Mouse (Mus musculus) right cerebral cortex, postnatal 25 days (tissue): ENCODE measurements around the gene Hoxa7.

ENCODE experiments used
- DNase-seq: peaks from one replicate; pipeline ENCODE4 v3.0.0; 2022

Gene Hoxa7

GRCm38 (mm10) chr6:52237346-52238154, 15.9 kb upstream of the Hoxa7 start:
- DNase-seq = no peak

GRCm38 (mm10) chr6:52236806-52237205, 15.2 kb upstream of the Hoxa7 start:
- no peak for DNase-seq

GRCm38 (mm10) chr6:52235866-52236265, 14.2 kb upstream of the Hoxa7 start:
- no peak for DNase-seq

- DNase-seq = no peak
These were observed 13.6 kb upstream of the Hoxa7 start for GRCm38 (mm10) chr6:52235267-52235666.

GRCm38 (mm10) chr6:52234428-52235140, 12.9 kb upstream of the Hoxa7 start:
- no peak for DNase-seq

GRCm38 (mm10) chr6:52233546-52234427, 12.1 kb upstream of the Hoxa7 start:
- DNase-seq = peak; percentile 13

GRCm38 (mm10) chr6:52232984-52233545, 11.4 kb upstream of the Hoxa7 start:
- no peak for DNase-seq

- peak; percentile 19 for DNase-seq
These were observed 10.9 kb upstream of the Hoxa7 start for GRCm38 (mm10) chr6:52232568-52232965.

GRCm38 (mm10) chr6:52231885-52232567, 10.4 kb upstream of the Hoxa7 start:
- DNase-seq = no peak

- DNase-seq = no peak
These were observed 9.0 kb upstream of the Hoxa7 start, which contains the start of gene Hoxa9 for GRCm38 (mm10) chr6:52230516-52231165. Hoxa9 (minus strand) TSS chr6:52231089.

- no peak for DNase-seq
These were observed 8.1 kb upstream of the Hoxa7 start for GRCm38 (mm10) chr6:52229558-52230416.

- no peak for DNase-seq
These were observed 7.1 kb upstream of the Hoxa7 start for GRCm38 (mm10) chr6:52228475-52229465.

GRCm38 (mm10) chr6:52227470-52228222, 6.0 kb upstream of the Hoxa7 start:
- no peak for DNase-seq

GRCm38 (mm10) chr6:52226569-52227257, 5.1 kb upstream of the Hoxa7 start:
- DNase-seq = no peak

- DNase-seq = no peak
These were observed 4.2 kb upstream of the Hoxa7 start for GRCm38 (mm10) chr6:52225612-52226568.

GRCm38 (mm10) chr6:52224895-52225611, 3.4 kb upstream of the Hoxa7 start:
- no peak for DNase-seq
